Mouse (Mus musculus) G1E (cell line): ENCODE measurements at regions not wholly inside any gene's neighbourhood (a gene's known extent, or its start where the extent isn't known, plus 50 kb on each side); places are given as distances from the start of the nearest gene placed in this dataset.

Source experiments
- CTCF ChIP-seq: IDR thresholded peaks from 2 replicates; pipeline ENCODE4 v1.5.1; 2012; ENCODE audit warnings: low read depth, low read length, inconsistent platforms, mixed read lengths
- GATA1 ChIP-seq: IDR thresholded peaks from 2 replicates; pipeline ENCODE4 v1.6.1; 2012; ENCODE audit warnings: borderline replicate concordance, low read length, inconsistent platforms, mixed read lengths
- POLR2AphosphoS5 ChIP-seq: IDR thresholded peaks from 2 replicates; pipeline ENCODE4 v1.6.1; 2012; ENCODE audit warnings: low read depth, low read length, inconsistent platforms; ENCODE audit not compliant: insufficient replicate concordance
- TAL1 ChIP-seq: conservative IDR thresholded peaks from 2 replicates; pipeline ENCODE4 v1.6.1; 2012; ENCODE audit warnings: low read depth, low read length, inconsistent platforms, mixed read lengths

DNA sequence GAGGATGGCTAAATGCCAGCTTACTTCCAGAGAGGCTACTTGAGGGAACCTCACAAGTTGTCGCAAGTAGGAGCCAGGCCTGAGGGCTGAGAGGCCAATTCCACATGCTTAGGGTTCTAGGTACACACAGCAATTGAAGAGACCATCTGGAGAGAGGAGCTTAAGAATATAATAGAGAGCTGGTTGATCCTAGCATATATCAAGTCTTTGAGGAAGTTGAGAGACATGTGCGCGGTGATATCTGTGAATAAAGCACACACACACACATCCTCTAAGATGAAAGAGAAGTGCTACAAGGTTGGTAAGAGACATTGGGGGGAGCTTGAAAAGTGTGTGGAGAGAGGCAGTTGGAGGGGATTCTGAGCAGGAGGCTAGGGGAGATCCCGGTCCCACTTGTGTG is 189.5 kb downstream of the Zfp462 start:
- TF ChIP-seq CTCF: no peak
- TF ChIP-seq TAL1: no peak
- no peak for TF ChIP-seq GATA1
- no peak for TF ChIP-seq POLR2AphosphoS5
